Mouse (Mus musculus) liver, adult 2 months (tissue): Measurements from ENCODE around the gene Prrxl1.

Source experiments
- CTCF ChIP-seq: fragments of 200-500 bp; IDR thresholded peaks from 2 replicates; pipeline ENCODE4 v1.5.1; 2011; ENCODE audit warnings: low read depth, low read length, control low read depth
- POLR2A ChIP-seq: fragments of 200-500 bp; IDR thresholded peaks from 2 replicates; pipeline ENCODE4 v1.6.1; 2011; ENCODE audit warnings: low read length, control low read depth; ENCODE audit not compliant: insufficient read depth; ENCODE audit errors: extremely low read depth

GRCm38 (mm10) chr14:32624245-32624644 is 25.0 kb downstream of the Prrxl1 start:
- TF ChIP-seq CTCF, result no peak
- no peak for TF ChIP-seq POLR2A
